Mouse (Mus musculus): ENCODE results near the gene Fam3c.
A peak's percentile ranks its signal among the peaks of the same experiment; 100 is the strongest.

Fam3c gene

GRCm38 (mm10) chr6:22351551-22351950, 4.5 kb downstream of the Fam3c start:
- DNase-seq: no peak

GRCm38 (mm10) chr6:22350239-22350571, 5.8 kb downstream of the Fam3c start:
- no peak for DNase-seq

GRCm38 (mm10) chr6:22349531-22350238, 6.4 kb downstream of the Fam3c start:
- no peak for DNase-seq

DNA sequence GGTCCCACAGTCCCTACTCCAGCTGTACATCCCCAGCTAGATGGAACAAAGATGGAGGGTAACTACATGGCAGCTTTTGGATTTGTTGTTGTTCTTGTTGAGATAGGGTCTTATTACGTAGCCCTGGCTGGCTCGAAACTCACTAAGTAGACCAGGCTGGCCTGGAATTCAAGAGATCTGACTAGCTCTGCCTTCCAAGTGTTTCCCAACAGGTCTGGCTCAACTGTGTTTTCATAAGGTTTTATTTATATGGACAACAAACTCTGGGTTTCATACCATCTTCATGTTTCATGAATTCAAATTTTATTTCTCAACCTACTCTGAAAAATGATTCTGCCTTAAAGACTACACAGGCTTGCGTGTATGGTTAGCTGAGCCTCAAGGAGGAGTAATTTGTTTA, 7.1 kb downstream of the Fam3c start:
- no peak for DNase-seq

DNA sequence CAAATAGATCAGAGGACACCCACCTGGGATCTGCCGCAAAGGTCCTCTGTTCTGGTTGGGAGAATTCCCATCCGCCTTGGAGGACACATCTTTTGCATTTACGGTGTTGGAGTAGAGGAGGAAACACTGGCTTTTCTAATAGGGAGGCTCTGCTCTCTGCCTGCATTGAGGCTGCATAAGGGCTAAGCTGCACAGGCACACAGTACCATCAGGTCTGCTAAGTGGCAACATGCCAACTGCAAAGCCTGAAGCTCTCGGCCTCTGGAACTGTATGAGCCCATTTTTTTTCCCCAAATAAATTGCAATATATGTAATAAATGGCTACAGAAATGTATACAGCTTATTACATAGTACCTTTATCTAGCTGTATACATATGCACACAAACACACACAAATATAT, 7.9 kb downstream of the Fam3c start:
- no peak for DNase-seq

GRCm38 (mm10) chr6:22347132-22347902, 8.7 kb downstream of the Fam3c start:
- DNase-seq: no peak

DNA sequence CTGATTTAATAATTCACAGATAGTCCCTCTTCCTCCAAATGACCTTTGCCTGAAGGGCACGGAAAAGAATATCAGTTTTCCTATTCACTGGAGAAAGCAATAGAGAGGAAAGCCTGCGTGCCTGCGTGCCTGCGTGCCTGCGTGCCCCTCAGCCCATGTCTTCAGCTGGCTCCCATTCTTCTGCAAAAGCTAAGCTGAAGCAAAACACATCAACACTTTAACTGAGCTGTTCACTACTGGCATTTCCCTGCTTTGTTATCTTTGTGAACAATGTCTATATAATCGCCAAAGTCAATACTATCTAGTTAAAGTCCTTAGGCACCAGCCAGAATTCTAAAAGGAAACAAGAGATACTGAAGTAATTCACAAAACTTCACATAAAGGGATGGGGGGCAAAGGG, 11.6 kb downstream of the Fam3c start:
- DNase-seq: no peak

DNA sequence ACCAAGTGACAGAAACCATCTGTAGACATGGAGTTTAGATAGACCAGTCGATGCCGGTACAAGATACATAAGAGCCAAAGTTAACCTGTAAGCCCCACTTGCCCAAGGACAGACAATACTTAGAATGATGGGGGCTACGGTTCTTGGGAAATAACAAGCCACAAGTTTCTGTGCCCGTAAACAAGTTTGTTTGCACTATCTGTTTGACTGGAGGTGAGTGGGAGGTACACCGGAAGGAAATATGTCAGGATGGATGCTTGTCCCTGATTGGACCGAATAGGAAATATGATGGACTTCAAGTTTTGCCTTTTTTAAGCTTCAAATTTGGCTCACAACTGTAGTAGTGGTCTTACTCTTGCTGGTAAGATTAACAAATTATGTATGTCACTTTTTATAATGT, 12.3 kb downstream of the Fam3c start:
- DNase-seq: no peak

GRCm38 (mm10) chr6:22343292-22343691, 12.8 kb downstream of the Fam3c start:
- DNase-seq: no peak

DNA sequence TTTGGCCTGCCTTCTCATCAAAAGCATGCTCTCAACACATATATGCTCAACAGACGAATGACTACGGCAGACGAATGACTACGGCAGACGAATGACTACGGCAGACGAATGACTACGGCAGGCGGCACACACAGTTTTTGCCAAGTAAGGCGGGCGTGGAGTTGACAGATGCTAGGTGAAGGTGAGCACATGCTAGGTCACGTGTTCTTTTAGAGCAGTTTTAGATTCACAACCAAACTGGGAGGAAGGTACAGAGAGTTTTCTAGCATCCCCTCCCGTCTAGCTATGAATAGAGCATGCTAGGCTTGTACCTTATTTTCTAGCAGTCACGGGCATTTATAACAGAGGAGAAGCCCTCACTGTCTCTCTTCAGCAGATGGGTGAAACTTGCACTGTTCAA, 15.3 kb downstream of the Fam3c start:
- no peak for DNase-seq

- no peak for DNase-seq
Measured at GRCm38 (mm10) chr6:22339763-22340542, 16.1 kb downstream of the Fam3c start.

DNA sequence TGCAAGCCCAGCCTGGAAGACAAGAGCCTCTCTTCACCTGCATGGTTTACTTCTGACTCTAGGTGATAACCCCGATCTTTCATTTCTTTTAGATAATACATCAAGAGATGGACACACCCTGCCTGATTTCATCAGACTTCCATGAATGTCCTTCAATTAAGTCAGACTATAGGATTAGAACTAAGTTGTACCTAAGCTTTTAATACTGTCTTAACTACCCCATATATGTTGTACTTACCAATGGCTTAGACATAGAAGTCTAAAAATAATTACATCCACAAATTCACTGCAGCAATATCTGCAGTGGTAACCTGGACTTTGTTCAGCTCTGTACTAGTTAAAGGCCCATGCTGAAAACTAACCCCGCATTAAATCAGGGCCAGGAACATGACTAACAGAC, 23.5 kb downstream of the Fam3c start:
- DNase-seq: no peak

- no peak for DNase-seq
Measured at GRCm38 (mm10) chr6:22330169-22330960, 25.7 kb downstream of the Fam3c start.

- DNase-seq: no peak
Measured at GRCm38 (mm10) chr6:22327931-22328330, 28.1 kb downstream of the Fam3c start.

- no peak for DNase-seq
Measured at GRCm38 (mm10) chr6:22327091-22327490, 29.0 kb downstream of the Fam3c start.

GRCm38 (mm10) chr6:22326289-22326688, 29.8 kb downstream of the Fam3c start:
- no peak for DNase-seq

DNA sequence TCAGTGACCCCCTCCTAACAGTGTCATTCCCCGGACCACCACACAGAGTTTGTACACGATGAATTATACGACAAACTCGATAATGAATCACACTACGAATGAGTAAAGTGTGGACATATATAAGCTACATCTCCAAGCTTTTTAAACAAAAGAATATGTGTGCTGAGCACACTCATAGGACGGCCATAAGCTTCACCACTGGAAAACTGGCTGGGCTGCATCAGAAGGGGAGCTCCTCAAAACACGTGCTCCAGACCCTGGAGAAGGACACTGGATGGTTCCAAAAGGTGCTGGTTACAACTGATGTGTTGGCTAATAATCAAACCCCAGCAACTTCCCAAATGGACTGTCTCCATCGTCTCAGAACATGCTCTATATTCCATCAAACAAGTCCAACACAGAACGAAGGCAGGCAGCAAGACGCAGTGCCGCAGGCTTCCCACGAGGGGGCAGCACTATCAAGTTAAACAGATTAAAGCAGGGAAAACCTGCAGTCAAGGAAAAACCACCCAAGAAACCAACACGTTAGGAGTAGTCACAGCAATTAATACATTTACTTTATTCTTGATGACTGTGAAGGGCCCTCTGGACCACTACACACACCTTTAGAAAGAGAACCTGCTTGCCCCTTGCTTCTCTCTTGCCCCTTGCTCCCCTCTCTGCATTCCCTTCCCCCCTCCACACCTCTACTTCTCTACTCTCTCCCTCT, 30.5 kb downstream of the Fam3c start:
- peak; percentile 58 for DNase-seq

- DNase-seq: no peak
Measured at GRCm38 (mm10) chr6:22298059-22298458, 58.0 kb downstream of the Fam3c start.

- no peak for DNase-seq
Measured at GRCm38 (mm10) chr6:22297028-22297427, 59.0 kb downstream of the Fam3c start.

DNA sequence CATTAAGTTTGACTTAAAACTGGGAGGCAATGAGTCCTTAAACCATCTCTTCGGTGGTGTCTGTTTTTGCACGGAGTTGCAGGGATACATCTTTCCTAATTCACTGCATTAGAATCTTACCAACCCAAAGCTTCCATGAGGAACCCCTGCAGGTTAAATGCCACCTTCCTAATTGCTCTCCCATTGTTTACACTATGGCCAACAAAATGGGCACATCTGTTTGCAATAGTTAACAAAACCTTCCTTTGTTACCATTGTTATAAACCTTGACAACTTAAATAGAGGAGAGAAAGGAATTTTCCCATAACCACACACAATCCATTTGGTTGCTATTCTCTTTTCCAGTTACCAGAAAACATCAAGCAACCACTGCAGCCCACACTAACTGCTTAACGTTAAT, 62.1 kb downstream of the Fam3c start:
- no peak for DNase-seq

DNA sequence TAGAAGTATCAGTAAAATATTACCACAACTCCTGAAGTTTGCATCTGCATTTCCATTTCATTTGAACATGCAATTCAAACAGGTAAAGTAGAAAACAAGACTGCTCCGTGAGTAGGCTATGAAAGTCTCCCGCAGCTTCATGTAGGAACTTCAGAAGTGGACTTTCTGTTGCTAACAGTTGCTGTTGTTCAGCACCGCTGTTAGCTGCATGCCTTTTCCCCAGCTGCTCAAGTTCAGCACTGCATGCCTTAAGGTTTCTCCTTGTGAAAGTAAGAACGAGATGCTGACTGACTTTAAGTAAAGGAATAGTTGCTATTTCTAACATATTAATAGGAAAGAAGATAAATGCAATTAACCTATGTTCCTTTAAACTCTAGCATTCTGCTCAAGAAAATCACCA, 64.0 kb downstream of the Fam3c start:
- no peak for DNase-seq

DNA sequence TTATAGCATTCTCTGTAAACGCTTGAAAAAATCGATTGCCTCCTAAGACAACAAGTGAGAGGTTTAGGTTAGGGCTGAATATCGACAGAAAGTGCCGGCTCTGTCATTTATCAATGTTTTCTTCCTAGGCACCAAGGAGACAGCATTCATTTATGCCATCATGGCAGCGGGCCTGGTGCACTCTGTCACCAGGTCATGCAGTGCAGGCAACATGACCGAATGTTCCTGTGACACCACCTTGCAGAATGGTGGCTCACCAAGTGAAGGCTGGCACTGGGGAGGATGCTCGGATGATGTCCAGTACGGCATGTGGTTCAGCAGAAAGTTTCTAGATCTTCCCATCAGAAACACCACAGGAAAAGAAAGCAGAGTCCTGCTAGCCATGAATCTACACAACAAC, 65.3 kb downstream of the Fam3c start:
- no peak for DNase-seq
